ENCODE assay signal across 1 mouse cellular context in the genomic region with DNA sequence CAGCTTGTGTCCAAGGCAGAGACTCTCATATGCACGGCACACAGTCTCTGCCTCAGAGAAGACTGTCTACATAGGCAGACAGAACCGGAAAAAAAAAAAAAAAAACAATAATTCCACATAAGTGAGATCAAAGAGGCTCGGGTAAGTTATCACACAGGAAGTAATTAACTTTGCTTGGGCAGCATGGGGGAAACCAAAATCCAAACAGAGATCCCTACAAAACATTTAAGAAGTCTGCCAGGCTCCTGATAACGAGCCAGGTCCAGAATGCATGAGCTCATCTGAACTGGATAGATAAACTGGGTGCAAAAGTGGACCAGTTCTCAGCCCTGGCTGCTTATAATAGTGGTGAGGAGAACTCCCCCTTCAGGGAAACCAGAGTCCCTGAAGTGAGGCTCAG.
TF ChIP-seq lines count a peak whose summit lies in the region.

No protein-coding gene starts in this region.

TF ChIP-seq in MEL, 35 proteins besides CTCF, POLR2A, EP300 and RAD21 (continued from another document):
- TF ChIP-seq SIN3A (IDR thresholded peaks at IDR 0.05; ENCODE audit: low read length) (no peak), ETS1 (IDR thresholded peaks at IDR 0.05; ENCODE audit: low read depth, low read length) (peak; percentile 63), MAFK (IDR thresholded peaks at IDR 0.05; ENCODE audit: borderline replicate concordance, low read depth, low read length) (no peak), ZNF384 (IDR thresholded peaks at IDR 0.05; ENCODE audit: low read depth, low read length) (peak; percentile 83), TAL1 (IDR thresholded peaks at IDR 0.05; ENCODE audit: low read length) (peak; percentile 73), CHD1 (IDR thresholded peaks at IDR 0.05; ENCODE audit: low read depth, low read length) (no peak), E2F4 (IDR thresholded peaks at IDR 0.05; ENCODE audit: borderline replicate concordance, low read depth, low read length) (no peak), NELFE (IDR thresholded peaks at IDR 0.05; ENCODE audit: low read depth, low read length) (no peak), POLR2AphosphoS2 (IDR thresholded peaks at IDR 0.05; ENCODE audit: low read length) (no peak), MEF2A (IDR thresholded peaks at IDR 0.05; ENCODE audit: extremely low read depth, insufficient replicate concordance, low read depth, low read length, poor library complexity, severe bottlenecking) (no peak), ZC3H11A (IDR thresholded peaks at IDR 0.05; ENCODE audit: low read depth, low read length) (no peak)
